Mouse (Mus musculus): ENCODE measurements around the gene Foxp3. TPM values are rescaled to one million over a fixed set of nuclear protein-coding genes. Genes with fewer than 3 reads are reported as not detected.
A peak's percentile ranks its signal among the peaks of the same experiment; 100 is the strongest.

The Foxp3 gene
- polyA plus RNA-seq, 1 experiment = 1.2 TPM

- Histone ChIP-seq H3K4me3 (ENCODE audit: low read depth, low read length) (no peak overlapping the region), H3K27me3 (ENCODE audit: control insufficient read depth, insufficient read depth, low read length) (no peaks in the 10 kb centered on the region), H3K27ac (ENCODE audit: insufficient read depth, low read depth, low read length) (no peak overlapping the region), H3K4me1 (ENCODE audit: control insufficient read depth, insufficient read depth, insufficient read length, low read length) (peaks cover 12% of the 10 kb centered on the region), H3K36me3 (ENCODE audit: control insufficient read depth, insufficient read depth, low read length) (no peaks in the 10 kb centered on the region)
- TF ChIP-seq CTCF (IDR thresholded peaks at IDR 0.05; ENCODE audit: extremely low read depth, insufficient read length, insufficient replicate concordance, low read depth, low read length) (no peak), POLR2A (IDR thresholded peaks at IDR 0.05; ENCODE audit: low read depth, low read length) (no peak)
- WGBS = 89% methylated on average over 9 of the region's 9 CpGs
Observed at GRCm38 (mm10) chrX:7571565-7572136, 1.8 kb upstream of the Foxp3 start.

DNA sequence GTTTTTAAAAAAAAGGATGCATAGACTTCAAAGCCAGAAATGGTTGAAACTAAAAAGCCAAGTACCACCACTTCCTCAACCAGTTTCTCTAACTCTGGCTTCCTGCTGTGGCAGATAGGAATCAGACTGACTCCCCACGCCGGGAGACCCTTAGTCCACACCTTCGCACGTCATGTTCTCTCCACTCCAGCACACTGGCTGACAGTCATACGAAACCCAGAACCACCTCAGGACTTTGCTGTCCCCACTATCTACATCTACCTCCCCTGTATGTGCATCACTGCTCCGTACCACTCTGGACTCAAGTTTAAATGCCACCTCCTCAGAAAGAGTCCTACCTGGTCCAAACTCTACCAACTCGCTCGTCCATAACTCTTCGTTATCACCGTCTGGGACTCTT is 978 bp upstream of the Foxp3 start:
- no peaks in the 10 kb centered on the region for H3K36me3 ChIP-seq (ENCODE audit: control insufficient read depth, insufficient read depth, low read length)
- TF ChIP-seq POLR2A (IDR thresholded peaks at IDR 0.05; ENCODE audit: low read depth, low read length) (no peak), CTCF (IDR thresholded peaks at IDR 0.05; ENCODE audit: extremely low read depth, insufficient read length, insufficient replicate concordance, low read depth, low read length) (no peak)
- H3K4me3 ChIP-seq (ENCODE audit: low read depth, low read length) = no peak overlapping the region
- no peaks in the 10 kb centered on the region for H3K27me3 ChIP-seq (ENCODE audit: control insufficient read depth, insufficient read depth, low read length)
- peaks cover 12% of the 10 kb centered on the region for H3K4me1 ChIP-seq (ENCODE audit: control insufficient read depth, insufficient read depth, insufficient read length, low read length)
- 40% methylated on average over 10 of the region's 10 CpGs for WGBS
- H3K27ac ChIP-seq (ENCODE audit: insufficient read depth, low read depth, low read length) = peak overlapping the region; percentile 45

DNA sequence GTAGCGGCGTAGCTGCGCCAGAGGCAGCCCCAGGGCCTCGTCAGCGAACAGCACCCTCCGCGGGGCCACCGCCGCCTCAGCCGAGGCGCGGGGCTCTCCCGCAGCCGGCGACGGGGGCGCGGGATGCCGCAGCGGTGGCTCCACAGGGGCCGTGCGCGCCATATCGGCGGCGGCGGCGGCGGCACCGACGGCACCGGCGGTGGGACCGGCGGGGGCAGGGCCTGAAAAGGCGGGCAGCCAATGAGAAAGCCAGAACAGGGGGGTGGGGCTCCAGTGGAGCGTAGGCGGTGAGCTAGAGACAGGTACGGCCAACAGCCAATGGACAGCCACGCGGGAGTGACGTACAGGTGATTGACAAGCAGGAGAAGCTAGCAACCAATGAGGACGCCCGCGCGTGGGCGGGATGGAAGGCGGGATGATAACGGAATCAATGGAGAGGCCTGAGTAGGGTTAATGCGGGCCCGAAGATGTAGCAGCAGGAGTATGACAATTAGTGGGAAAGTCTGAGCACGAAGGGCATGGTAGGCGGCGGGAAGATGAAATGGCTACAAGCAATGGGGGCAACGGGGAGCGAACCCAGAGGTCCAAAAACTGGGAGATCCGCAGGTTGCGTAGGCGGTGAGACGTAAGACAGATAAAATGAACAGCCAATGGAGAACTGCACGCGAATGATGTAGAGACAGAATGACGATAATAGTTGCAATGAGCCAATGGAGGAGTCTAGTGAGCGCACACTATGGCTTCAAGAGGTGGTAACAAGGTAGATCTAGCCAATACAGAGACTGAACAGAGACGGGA is 842 bp downstream of the Foxp3 start, which contains the start of gene Ppp1r3f:
Gene Ppp1r3f, minus strand, starts transcription at position 197 of the 798 bp plus-strand sequence.
- Histone ChIP-seq H3K36me3 (ENCODE audit: control insufficient read depth, insufficient read depth, low read length) (no peaks in the 10 kb centered on the region), H3K27ac (ENCODE audit: insufficient read depth, low read depth, low read length) (peak within 1 kb of the TSS; percentile 60), H3K4me3 (ENCODE audit: low read depth, low read length) (peak within 1 kb of the TSS; percentile 98), H3K27me3 (ENCODE audit: control insufficient read depth, insufficient read depth, low read length) (no peaks in the 10 kb centered on the region), H3K4me1 (ENCODE audit: control insufficient read depth, insufficient read depth, insufficient read length, low read length) (peaks cover 12% of the 10 kb centered on the region)
- WGBS = 13% methylated on average over 54 of the region's 65 CpGs
- TF ChIP-seq POLR2A (IDR thresholded peaks at IDR 0.05; ENCODE audit: low read depth, low read length) = no peak
- TF ChIP-seq CTCF (IDR thresholded peaks at IDR 0.05; ENCODE audit: extremely low read depth, insufficient read length, insufficient replicate concordance, low read depth, low read length) = no peak

DNA sequence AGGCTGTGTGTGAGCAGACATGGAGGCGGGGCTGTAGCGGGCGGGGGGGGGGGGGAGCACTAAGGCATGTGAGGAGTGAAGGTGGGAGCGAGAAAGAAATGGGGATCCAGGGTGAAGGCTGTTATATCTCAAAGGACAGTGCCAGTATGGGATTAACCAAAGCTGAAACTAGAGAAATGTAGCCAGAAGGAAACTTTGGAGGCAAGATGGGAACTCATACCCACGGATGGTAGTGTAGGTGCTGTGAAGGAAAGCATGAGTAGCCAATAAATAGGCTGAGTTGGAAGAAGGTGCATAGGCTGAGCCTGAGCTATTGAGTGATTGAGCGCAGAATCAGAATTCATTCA is 1.4 kb downstream of the Foxp3 start:
- TF ChIP-seq CTCF (IDR thresholded peaks at IDR 0.05; ENCODE audit: extremely low read depth, insufficient read length, insufficient replicate concordance, low read depth, low read length) (no peak), POLR2A (IDR thresholded peaks at IDR 0.05; ENCODE audit: low read depth, low read length) (no peak)
- 11% methylated on average over 6 of the region's 6 CpGs for WGBS
- Histone ChIP-seq H3K36me3 (ENCODE audit: control insufficient read depth, insufficient read depth, low read length) (no peaks in the 10 kb centered on the region), H3K4me3 (ENCODE audit: low read depth, low read length) (peak overlapping the region; percentile 96), H3K4me1 (ENCODE audit: control insufficient read depth, insufficient read depth, insufficient read length, low read length) (peaks cover 12% of the 10 kb centered on the region), H3K27ac (ENCODE audit: insufficient read depth, low read depth, low read length) (no peak overlapping the region), H3K27me3 (ENCODE audit: control insufficient read depth, insufficient read depth, low read length) (no peaks in the 10 kb centered on the region)

GRCm38 (mm10) chrX:7581151-7581550 is 7.7 kb downstream of the Foxp3 start:
- no peaks in the 10 kb centered on the region for H3K4me1 ChIP-seq (ENCODE audit: control insufficient read depth, insufficient read depth, insufficient read length, low read length)
- H3K27ac ChIP-seq (ENCODE audit: insufficient read depth, low read depth, low read length) = no peak overlapping the region
- WGBS = 98% methylated on average over 2 of the region's 2 CpGs
- no peaks in the 10 kb centered on the region for H3K27me3 ChIP-seq (ENCODE audit: control insufficient read depth, insufficient read depth, low read length)
- no peak overlapping the region for H3K4me3 ChIP-seq (ENCODE audit: low read depth, low read length)
- no peaks in the 10 kb centered on the region for H3K36me3 ChIP-seq (ENCODE audit: control insufficient read depth, insufficient read depth, low read length)
- TF ChIP-seq CTCF (IDR thresholded peaks at IDR 0.05; ENCODE audit: extremely low read depth, insufficient read length, insufficient replicate concordance, low read depth, low read length) (no peak), POLR2A (IDR thresholded peaks at IDR 0.05; ENCODE audit: low read depth, low read length) (no peak)

DNA sequence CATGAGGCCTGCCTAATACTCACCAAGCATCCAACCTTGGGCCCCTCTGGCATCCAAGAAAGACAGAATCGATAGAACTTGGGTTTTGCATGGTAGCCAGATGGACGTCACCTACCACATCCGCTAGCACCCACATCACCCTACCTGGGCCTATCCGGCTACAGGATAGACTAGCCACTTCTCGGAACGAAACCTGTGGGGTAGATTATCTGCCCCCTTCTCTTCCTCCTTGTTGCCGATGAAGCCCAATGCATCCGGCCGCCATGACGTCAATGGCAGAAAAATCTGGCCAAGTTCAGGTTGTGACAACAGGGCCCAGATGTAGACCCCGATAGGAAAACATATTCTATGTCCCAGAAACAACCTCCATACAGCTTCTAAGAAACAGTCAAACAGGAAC is 10.4 kb downstream of the Foxp3 start:
- 89% methylated on average over 11 of the region's 11 CpGs for WGBS
- Histone ChIP-seq H3K4me3 (ENCODE audit: low read depth, low read length) (no peak overlapping the region), H3K27ac (ENCODE audit: insufficient read depth, low read depth, low read length) (no peak overlapping the region), H3K27me3 (ENCODE audit: control insufficient read depth, insufficient read depth, low read length) (no peaks in the 10 kb centered on the region), H3K4me1 (ENCODE audit: control insufficient read depth, insufficient read depth, insufficient read length, low read length) (no peaks in the 10 kb centered on the region), H3K36me3 (ENCODE audit: control insufficient read depth, insufficient read depth, low read length) (no peaks in the 10 kb centered on the region)
- no peak for TF ChIP-seq CTCF (IDR thresholded peaks at IDR 0.05; ENCODE audit: extremely low read depth, insufficient read length, insufficient replicate concordance, low read depth, low read length)
- TF ChIP-seq POLR2A (IDR thresholded peaks at IDR 0.05; ENCODE audit: low read depth, low read length) = no peak

DNA sequence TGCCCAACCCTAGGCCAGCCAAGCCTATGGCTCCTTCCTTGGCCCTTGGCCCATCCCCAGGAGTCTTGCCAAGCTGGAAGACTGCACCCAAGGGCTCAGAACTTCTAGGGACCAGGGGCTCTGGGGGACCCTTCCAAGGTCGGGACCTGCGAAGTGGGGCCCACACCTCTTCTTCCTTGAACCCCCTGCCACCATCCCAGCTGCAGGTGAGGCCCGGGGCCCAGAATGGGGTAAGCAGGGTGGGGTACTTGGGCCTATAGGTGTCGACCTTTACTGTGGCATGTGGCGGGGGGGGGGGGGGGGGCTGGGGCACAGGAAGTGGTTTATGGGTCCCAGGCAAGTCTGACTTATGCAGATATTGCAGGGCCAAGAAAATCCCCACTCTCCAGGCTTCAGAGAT is 12.9 kb downstream of the Foxp3 start:
- 85% methylated on average over 5 of the region's 5 CpGs for WGBS
- H3K4me1 ChIP-seq (ENCODE audit: control insufficient read depth, insufficient read depth, insufficient read length, low read length) = peaks cover 2% of the 10 kb centered on the region; the same call in 1 of the 2 replicates
- H3K36me3 ChIP-seq (ENCODE audit: control insufficient read depth, insufficient read depth, low read length) = no peaks in the 10 kb centered on the region
- TF ChIP-seq POLR2A (IDR thresholded peaks at IDR 0.05; ENCODE audit: low read depth, low read length) = no peak
- H3K27ac ChIP-seq (ENCODE audit: insufficient read depth, low read depth, low read length) = no peak overlapping the region
- no peak overlapping the region for H3K4me3 ChIP-seq (ENCODE audit: low read depth, low read length)
- H3K27me3 ChIP-seq (ENCODE audit: control insufficient read depth, insufficient read depth, low read length) = no peaks in the 10 kb centered on the region

Data from small intestine, adult 2 months (tissue).